In the genomic region with DNA sequence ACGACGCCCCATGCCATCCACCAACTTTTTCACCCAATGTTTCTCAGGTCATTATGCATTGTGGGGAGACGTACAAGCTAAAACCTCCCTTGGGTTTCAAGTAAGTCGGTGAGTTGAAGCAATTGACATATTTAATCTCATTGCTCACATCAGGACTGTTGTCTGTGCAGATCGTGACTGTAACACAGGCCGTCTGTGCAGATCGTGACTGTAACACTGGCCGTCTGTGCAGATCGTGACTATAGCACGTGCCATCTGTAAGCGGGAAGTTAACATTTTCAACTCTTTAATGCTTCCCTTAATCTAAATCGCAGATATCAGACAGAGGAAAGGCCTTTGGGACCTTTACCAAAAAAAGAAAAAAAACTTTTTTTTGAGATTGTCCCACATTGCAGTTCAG, we compare ENCODE assay signal across 8 mouse cellular contexts. TPM values are rescaled to one million over a fixed set of nuclear protein-coding genes. Genes with fewer than 3 reads are reported as not detected.
DNase-seq lines count a peak whose midpoint lies in the region; ATAC-seq and TF ChIP-seq lines count a peak whose summit lies in the region.

No protein-coding gene starts in this region.

- 24% methylated on average over 12 of the region's 12 CpGs for WGBS in forebrain, embryonic 10.5 days
- 11% methylated on average over 12 of the region's 12 CpGs for WGBS in liver, embryonic 13.5 days (ENCODE audit: insufficient replicate concordance)

- H3K79me2 ChIP-seq in C2C12 (ENCODE audit: control insufficient read depth, insufficient read depth): peaks cover 27% of the 10 kb centered on the region

- H3K9ac ChIP-seq in liver, embryonic 13.5 days: peak overlapping the region; percentile 81

- H3K79me3 ChIP-seq in C2C12 (ENCODE audit: low read depth): peaks cover 7% of the 10 kb centered on the region

- peak overlapping the region; percentile 97 for H3K4me3 ChIP-seq in gastrocnemius, adult 2 months
- peak overlapping the region; percentile 49 for H3K4me3 ChIP-seq in C2C12 (ENCODE audit: insufficient read depth, poor library complexity, severe bottlenecking)
- H3K4me3 ChIP-seq in forebrain, embryonic 10.5 days: peak overlapping the region; percentile 74
- H3K4me3 ChIP-seq in liver, embryonic 13.5 days (replicated peaks): peak overlapping the region; percentile 75

- H3K36me3 ChIP-seq in C2C12 (ENCODE audit: control insufficient read depth, insufficient read depth): no peaks in the 10 kb centered on the region
- H3K36me3 ChIP-seq in forebrain, embryonic 10.5 days (replicated peaks): no peaks in the 10 kb centered on the region
- no peaks in the 10 kb centered on the region for H3K36me3 ChIP-seq in liver, embryonic 13.5 days

- peak overlapping the region; percentile 83 for H3K4me2 ChIP-seq in liver, embryonic 13.5 days

- peak overlapping the region; percentile 98 for H3K27ac ChIP-seq in gastrocnemius, adult 2 months
- peak overlapping the region; percentile 93 for H3K27ac ChIP-seq in forebrain, embryonic 10.5 days
- H3K27ac ChIP-seq in liver, embryonic 13.5 days: peak overlapping the region; percentile 87

- DNase-seq in gastrocnemius, adult 2 months: no peak
- DNase-seq in gastrocnemius, adult 18-20 months (ENCODE audit: low spot score): no peak
- no peak for DNase-seq in forebrain, embryonic 10.5 days (ENCODE audit: extremely low spot score, low spot score)
- peak; percentile 26 for DNase-seq in liver, embryonic 13.5 days
- DNase-seq in frontal cortex, postnatal 25 days (ENCODE audit: low spot score in 2 of 2): no peak
- no peak for DNase-seq in urinary bladder, adult 2 months (ENCODE audit: low spot score)

- intact Hi-C loops in gastrocnemius, adult 2 months (cut with DNase I): no loop called here

- H3K9me3 ChIP-seq in forebrain, embryonic 10.5 days: no peaks in the 10 kb centered on the region
- no peaks in the 10 kb centered on the region for H3K9me3 ChIP-seq in liver, embryonic 13.5 days (replicated peaks)

- H3ac ChIP-seq in C2C12 (ENCODE audit: control insufficient read depth, insufficient read length, low read depth): peak overlapping the region; percentile 84

- ATAC-seq in liver, embryonic 13.5 days (ENCODE audit: low read depth): no peak
- no peak for ATAC-seq in cerebellum, adult (ENCODE audit: insufficient number of reproducible peaks, low FRiP score, low TSS enrichment)

- peaks cover 41% of the 10 kb centered on the region for H3K4me1 ChIP-seq in forebrain, embryonic 10.5 days
- peaks cover 38% of the 10 kb centered on the region for H3K4me1 ChIP-seq in liver, embryonic 13.5 days (replicated peaks)

- H3K27me3 ChIP-seq in C2C12 (ENCODE audit: control insufficient read depth, insufficient read depth, insufficient read length): no peaks in the 10 kb centered on the region
- H3K27me3 ChIP-seq in forebrain, embryonic 10.5 days (ENCODE audit: poor library complexity, severe bottlenecking): no peaks in the 10 kb centered on the region
- H3K27me3 ChIP-seq in liver, embryonic 13.5 days: no peaks in the 10 kb centered on the region

- TF ChIP-seq CTCF in gastrocnemius, adult 2 months (IDR thresholded peaks at IDR 0.05): no peak
- TF ChIP-seq CTCF in C2C12 (IDR thresholded peaks at IDR 0.05; ENCODE audit: control insufficient read depth, insufficient read depth, insufficient read length): no peak

TF ChIP-seq in C2C12, 6 proteins besides CTCF, POLR2A, EP300 and RAD21:
- peak; percentile 26 for TF ChIP-seq MAX (IDR thresholded peaks at IDR 0.05)
- no peak for TF ChIP-seq USF1 (IDR thresholded peaks at IDR 0.05; ENCODE audit: low read depth)

RNA-seq across cellular contexts. Expression of a gene that starts 0.5 kb away (rescaled TPM):
- 100 to 1,000 TPM; 579 to 815 TPM for total RNA-seq in gastrocnemius, adult 2 months (2021)
- total RNA-seq in gastrocnemius, adult 18-20 months (2021): 100 to 1,000 TPM; 750 to 787 TPM
- polyA plus RNA-seq in C2C12 (2012; fragmentation: generic; extraction: Trizol): 323 TPM
- 497 and 502 TPM in 2 replicates for polyA plus RNA-seq in forebrain, embryonic 10.5 days (2016; fragmentation: Nextera tagmentation; extraction: Ambion mirVana)
- 302 and 304 TPM in 2 replicates for polyA plus RNA-seq in liver, embryonic 13.5 days (2015; fragmentation: Nextera tagmentation; extraction: Ambion mirVana)
- polyA plus RNA-seq in urinary bladder, adult 2 months (2012; rRNA removed): 308 and 318 TPM in 2 replicates

RNA-seq across cellular contexts. Expression of a gene that starts 0.6 kb away (rescaled TPM):
- under 1 TPM in 1 of 2 experiments, not detected in 1; 0.20 TPM for total RNA-seq in gastrocnemius, adult 2 months (2021)
- under 1 TPM; 0.21 to 0.46 TPM for total RNA-seq in gastrocnemius, adult 18-20 months (2021)
- polyA plus RNA-seq in C2C12 (2012; fragmentation: generic; extraction: Trizol): 0.08 TPM
- polyA plus RNA-seq in forebrain, embryonic 10.5 days (2016; fragmentation: Nextera tagmentation; extraction: Ambion mirVana): 0.32 and 0.49 TPM in 2 replicates
- 0.17 and 0.20 TPM in 2 replicates for polyA plus RNA-seq in liver, embryonic 13.5 days (2015; fragmentation: Nextera tagmentation; extraction: Ambion mirVana)
- polyA plus RNA-seq in urinary bladder, adult 2 months (2012; rRNA removed): 0.69 and 1.3 TPM in 2 replicates
